Mouse (Mus musculus): ENCODE results near the gene Sufu. TPM values are rescaled to one million over a fixed set of nuclear protein-coding genes. Genes with fewer than 3 reads are reported as not detected.

Sufu gene
- polyA plus RNA-seq, 1 experiment from 2014 or later: 33.8 TPM

- Histone ChIP-seq H3K4me3 (ENCODE audit: low read length) (no peak overlapping the region), H3K27ac (ENCODE audit: low read length) (no peak overlapping the region), H3K27me3 (ENCODE audit: control insufficient read depth, insufficient read depth, low read depth, low read length) (no peaks in the 10 kb centered on the region), H3K4me1 (replicated peaks; ENCODE audit: control insufficient read depth, insufficient read depth, low read length) (no peaks in the 10 kb centered on the region), H3K36me3 (ENCODE audit: control insufficient read depth, insufficient read depth, low read length) (no peaks in the 10 kb centered on the region; the same call in 1 of the 2 replicates), H3K4me2 (ENCODE audit: low read depth, low read length) (no peak overlapping the region), H3K9ac (ENCODE audit: low read length) (no peak overlapping the region), H3K9me3 (ENCODE audit: control insufficient read depth, low read length) (no peaks in the 10 kb centered on the region)
- WGBS: 77% methylated on average over 9 of the region's 9 CpGs
- no peak for ATAC-seq (ENCODE audit: low read depth)
Measured at GRCm38 (mm10) chr19:46434591-46434990, 37.9 kb downstream of the Sufu start.

GRCm38 (mm10) chr19:46435492-46435891 lies 38.8 kb downstream of the Sufu start:
- WGBS: 17% methylated on average over 7 of the region's 7 CpGs
- Histone ChIP-seq H3K27ac (ENCODE audit: low read length) (no peak overlapping the region), H3K27me3 (ENCODE audit: control insufficient read depth, insufficient read depth, low read depth, low read length) (no peaks in the 10 kb centered on the region), H3K9ac (ENCODE audit: low read length) (no peak overlapping the region), H3K4me3 (ENCODE audit: low read length) (no peak overlapping the region), H3K9me3 (ENCODE audit: control insufficient read depth, low read length) (no peaks in the 10 kb centered on the region), H3K4me1 (replicated peaks; ENCODE audit: control insufficient read depth, insufficient read depth, low read length) (no peaks in the 10 kb centered on the region), H3K4me2 (ENCODE audit: low read depth, low read length) (no peak overlapping the region), H3K36me3 (ENCODE audit: control insufficient read depth, insufficient read depth, low read length) (no peaks in the 10 kb centered on the region; the same call in 1 of the 2 replicates)
- ATAC-seq (ENCODE audit: low read depth): no peak

DNA sequence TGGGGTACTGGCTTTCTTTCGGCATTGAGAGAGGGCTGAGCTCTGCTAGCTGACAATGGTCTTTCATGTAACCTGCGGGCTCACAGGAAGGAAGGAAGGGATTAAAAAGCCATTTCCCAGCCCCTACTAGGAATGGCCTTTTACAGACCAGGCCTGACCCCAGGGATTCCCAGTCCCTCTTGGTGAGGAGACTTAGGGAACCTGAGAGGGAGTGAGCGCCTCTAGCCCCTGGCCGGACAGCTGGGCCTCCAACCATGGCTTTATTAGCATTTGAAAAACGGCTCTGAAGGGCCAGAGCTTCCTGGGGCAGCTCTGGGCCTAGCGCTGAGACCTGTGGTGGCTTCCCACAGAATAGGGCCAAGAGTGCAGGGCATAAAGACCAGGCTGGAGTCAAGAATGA lies 46.8 kb downstream of the Sufu start:
- H3K36me3 ChIP-seq (ENCODE audit: control insufficient read depth, insufficient read depth, low read length): no peaks in the 10 kb centered on the region
- H3K4me1 ChIP-seq (replicated peaks; ENCODE audit: control insufficient read depth, insufficient read depth, low read length): peaks cover 17% of the 10 kb centered on the region
- H3K27me3 ChIP-seq (ENCODE audit: control insufficient read depth, insufficient read depth, low read depth, low read length): no peaks in the 10 kb centered on the region
- 52% methylated on average over 6 of the region's 6 CpGs for WGBS
- no peak overlapping the region for H3K4me2 ChIP-seq (ENCODE audit: low read depth, low read length)
- H3K9ac ChIP-seq (ENCODE audit: low read length): no peak overlapping the region
- peak overlapping the region; percentile 1; the same call in 1 of the 2 replicates for H3K27ac ChIP-seq (ENCODE audit: low read length)
- no peaks in the 10 kb centered on the region for H3K9me3 ChIP-seq (ENCODE audit: control insufficient read depth, low read length)
- no peak overlapping the region for H3K4me3 ChIP-seq (ENCODE audit: low read length)
- ATAC-seq (ENCODE audit: low read depth): no peak

- Histone ChIP-seq H3K9ac (ENCODE audit: low read length) (no peak overlapping the region), H3K4me2 (ENCODE audit: low read depth, low read length) (no peak overlapping the region), H3K27ac (ENCODE audit: low read length) (no peak overlapping the region), H3K27me3 (ENCODE audit: control insufficient read depth, insufficient read depth, low read depth, low read length) (no peaks in the 10 kb centered on the region), H3K9me3 (ENCODE audit: control insufficient read depth, low read length) (no peaks in the 10 kb centered on the region), H3K36me3 (ENCODE audit: control insufficient read depth, insufficient read depth, low read length) (no peaks in the 10 kb centered on the region), H3K4me1 (replicated peaks; ENCODE audit: control insufficient read depth, insufficient read depth, low read length) (peaks cover 18% of the 10 kb centered on the region), H3K4me3 (ENCODE audit: low read length) (no peak overlapping the region)
- ATAC-seq (ENCODE audit: low read depth): peak; percentile 70
- WGBS: 7% methylated on average over 6 of the region's 6 CpGs
Measured at GRCm38 (mm10) chr19:46444209-46444608, 47.5 kb downstream of the Sufu start.

DNA sequence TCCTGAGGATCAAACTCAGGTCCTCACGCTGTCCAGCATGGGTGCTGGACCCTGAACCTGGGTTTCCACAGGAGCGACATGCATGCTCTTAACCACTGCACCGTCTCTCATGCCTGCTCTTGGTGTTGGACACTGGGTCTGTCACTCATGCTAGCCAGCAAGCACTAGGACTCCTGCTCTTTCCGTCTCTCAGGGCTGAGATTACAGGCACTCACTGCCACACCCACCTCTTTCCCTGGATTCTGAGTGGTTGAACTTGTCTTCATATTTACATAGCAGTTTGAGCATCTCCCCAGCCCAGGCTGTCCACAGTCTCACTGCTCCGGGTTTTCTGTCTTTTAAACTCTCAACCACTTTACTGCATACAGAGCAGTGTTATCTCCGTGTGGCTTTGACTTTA lies 48.9 kb downstream of the Sufu start:
- 36% methylated on average over 6 of the region's 6 CpGs for WGBS

DNA sequence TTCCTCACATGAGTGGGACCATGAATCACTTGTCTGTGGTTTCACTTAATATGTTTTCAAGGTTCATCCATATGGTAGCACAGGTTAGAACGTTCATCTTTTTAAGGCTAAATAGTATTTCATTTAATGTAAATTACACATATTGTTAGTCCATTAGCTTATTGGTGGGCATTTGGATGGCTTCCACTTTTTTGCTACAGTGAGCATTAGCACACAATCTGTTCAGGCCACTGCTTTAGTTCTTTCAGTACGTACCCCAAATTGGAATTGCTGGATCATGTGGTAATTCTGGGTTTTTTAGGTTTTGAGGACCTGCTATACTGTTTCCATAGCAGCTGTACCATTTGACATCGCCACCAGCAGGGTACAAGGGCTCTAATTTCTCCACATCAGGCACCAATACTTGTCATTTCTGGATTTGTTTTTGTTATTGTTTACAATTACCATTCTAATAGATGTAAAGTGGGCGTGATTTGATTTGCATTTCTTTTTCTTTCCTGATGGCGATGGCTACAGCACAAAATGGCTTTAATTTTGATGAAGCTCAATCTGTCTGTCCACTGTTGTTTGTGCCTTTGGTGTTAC lies 49.8 kb downstream of the Sufu start:
- H3K4me2 ChIP-seq (ENCODE audit: low read depth, low read length): no peak overlapping the region
- no peak overlapping the region for H3K4me3 ChIP-seq (ENCODE audit: low read length)
- no peak overlapping the region for H3K9ac ChIP-seq (ENCODE audit: low read length)
- no peaks in the 10 kb centered on the region for H3K9me3 ChIP-seq (ENCODE audit: control insufficient read depth, low read length)
- 88% methylated on average over 5 of the region's 5 CpGs for WGBS
- no peak overlapping the region for H3K27ac ChIP-seq (ENCODE audit: low read length)
- ATAC-seq (ENCODE audit: low read depth): no peak
- H3K36me3 ChIP-seq (ENCODE audit: control insufficient read depth, insufficient read depth, low read length): 0 out of 2 replicates have a peak, but pooled peaks cover 2% of the 10 kb centered on the region
- H3K4me1 ChIP-seq (replicated peaks; ENCODE audit: control insufficient read depth, insufficient read depth, low read length): peaks cover 18% of the 10 kb centered on the region
- H3K27me3 ChIP-seq (ENCODE audit: control insufficient read depth, insufficient read depth, low read depth, low read length): no peaks in the 10 kb centered on the region

More for the DNA sequence above, 48.9 kb downstream of the Sufu start:
- peaks cover 18% of the 10 kb centered on the region for H3K4me1 ChIP-seq (replicated peaks; ENCODE audit: control insufficient read depth, insufficient read depth, low read length)
- H3K27me3 ChIP-seq (ENCODE audit: control insufficient read depth, insufficient read depth, low read depth, low read length): no peaks in the 10 kb centered on the region
- H3K9ac ChIP-seq (ENCODE audit: low read length): no peak overlapping the region
- H3K36me3 ChIP-seq (ENCODE audit: control insufficient read depth, insufficient read depth, low read length): no peaks in the 10 kb centered on the region
- ATAC-seq (ENCODE audit: low read depth): 0 out of 2 replicates have a peak, but pooled peaks have one; percentile 26
- no peaks in the 10 kb centered on the region for H3K9me3 ChIP-seq (ENCODE audit: control insufficient read depth, low read length)
- no peak overlapping the region for H3K4me2 ChIP-seq (ENCODE audit: low read depth, low read length)
- H3K27ac ChIP-seq (ENCODE audit: low read length): no peak overlapping the region
- no peak overlapping the region for H3K4me3 ChIP-seq (ENCODE audit: low read length)

GRCm38 (mm10) chr19:46447110-46447509 lies 50.4 kb downstream of the Sufu start:
- Histone ChIP-seq H3K4me2 (ENCODE audit: low read depth, low read length) (no peak overlapping the region), H3K9me3 (ENCODE audit: control insufficient read depth, low read length) (no peaks in the 10 kb centered on the region), H3K4me3 (ENCODE audit: low read length) (no peak overlapping the region), H3K36me3 (ENCODE audit: control insufficient read depth, insufficient read depth, low read length) (0 out of 2 replicates have a peak, but pooled peaks cover 2% of the 10 kb centered on the region), H3K9ac (ENCODE audit: low read length) (no peak overlapping the region), H3K27me3 (ENCODE audit: control insufficient read depth, insufficient read depth, low read depth, low read length) (no peaks in the 10 kb centered on the region), H3K4me1 (replicated peaks; ENCODE audit: control insufficient read depth, insufficient read depth, low read length) (peaks cover 20% of the 10 kb centered on the region), H3K27ac (ENCODE audit: low read length) (peak overlapping the region; percentile 23; the same call in 1 of the 2 replicates)
- ATAC-seq (ENCODE audit: low read depth): no peak
- 36% methylated on average over 7 of the region's 7 CpGs for WGBS

DNA sequence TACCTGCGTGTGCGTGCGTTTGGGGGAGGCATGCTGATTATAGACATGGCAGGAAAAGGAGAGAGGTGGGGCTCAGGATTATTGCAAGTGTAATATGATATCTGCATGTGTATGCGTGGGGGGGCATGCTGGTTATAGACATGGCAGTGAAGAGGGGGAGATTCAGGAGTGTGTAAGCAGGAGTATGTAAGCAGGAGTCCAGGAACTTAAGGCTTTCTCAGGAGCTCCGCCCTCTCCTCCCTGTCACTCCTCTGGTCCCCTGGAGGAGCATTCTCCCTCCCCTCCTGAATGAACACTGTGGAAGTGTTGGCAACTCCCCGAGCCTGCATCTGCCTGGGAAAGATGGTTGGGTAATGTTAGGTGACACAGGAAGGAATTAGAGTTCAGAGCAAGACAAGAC lies 51.2 kb downstream of the Sufu start:
- peak overlapping the region; percentile 48 for H3K27ac ChIP-seq (ENCODE audit: low read length)
- H3K27me3 ChIP-seq (ENCODE audit: control insufficient read depth, insufficient read depth, low read depth, low read length): no peaks in the 10 kb centered on the region
- 0 out of 2 replicates have a peak, but pooled peaks cover 2% of the 10 kb centered on the region for H3K36me3 ChIP-seq (ENCODE audit: control insufficient read depth, insufficient read depth, low read length)
- 22% methylated on average over 6 of the region's 6 CpGs for WGBS
- no peaks in the 10 kb centered on the region for H3K9me3 ChIP-seq (ENCODE audit: control insufficient read depth, low read length)
- no peak overlapping the region for H3K4me3 ChIP-seq (ENCODE audit: low read length)
- H3K9ac ChIP-seq (ENCODE audit: low read length): no peak overlapping the region; the same call in 1 of the 2 replicates
- no peak overlapping the region for H3K4me2 ChIP-seq (ENCODE audit: low read depth, low read length)
- ATAC-seq (ENCODE audit: low read depth): peak; percentile 57
- peaks cover 23% of the 10 kb centered on the region for H3K4me1 ChIP-seq (replicated peaks; ENCODE audit: control insufficient read depth, insufficient read depth, low read length)

DNA sequence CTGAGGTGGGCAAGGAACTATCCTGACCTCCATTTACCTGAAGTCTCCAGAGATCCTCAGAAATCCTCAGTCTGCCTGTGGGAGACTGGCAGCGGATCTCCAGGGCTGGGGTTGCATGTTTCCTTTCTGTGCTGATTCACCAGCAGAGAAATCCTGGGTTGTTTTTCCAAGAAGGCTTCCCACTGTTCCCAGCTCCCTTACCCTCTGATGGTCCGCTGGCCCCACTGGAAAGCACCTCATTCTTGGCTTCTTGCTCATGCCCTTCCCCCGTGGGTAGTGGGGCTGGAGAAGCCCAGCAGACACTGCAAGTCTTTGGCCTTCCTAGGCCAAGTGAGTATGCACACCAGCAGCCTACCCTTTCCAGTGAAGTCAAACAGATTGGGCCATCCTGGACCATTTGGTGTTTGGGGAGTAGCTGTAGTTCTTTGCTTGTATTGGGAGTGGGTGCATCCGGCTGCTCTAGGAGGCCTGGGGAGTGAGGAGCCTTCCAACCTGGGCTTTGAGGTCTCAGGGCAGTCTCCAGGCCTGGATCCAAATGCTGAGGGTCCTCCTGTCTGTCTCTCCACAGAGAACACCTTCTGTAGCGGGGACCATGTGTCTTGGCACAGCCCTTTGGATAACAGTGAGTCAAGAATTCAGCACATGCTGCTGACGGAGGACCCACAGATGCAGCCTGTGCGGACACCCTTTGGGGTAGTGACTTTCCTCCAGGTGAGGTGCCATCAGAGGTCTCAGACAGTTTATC lies 52.7 kb downstream of the Sufu start:
- no peak overlapping the region for H3K9ac ChIP-seq (ENCODE audit: low read length)
- 86% methylated on average over 7 of the region's 7 CpGs for WGBS
- no peak for ATAC-seq (ENCODE audit: low read depth)
- no peaks in the 10 kb centered on the region for H3K9me3 ChIP-seq (ENCODE audit: control insufficient read depth, low read length)
- H3K36me3 ChIP-seq (ENCODE audit: control insufficient read depth, insufficient read depth, low read length): 0 out of 2 replicates have a peak, but pooled peaks cover 2% of the 10 kb centered on the region
- H3K4me1 ChIP-seq (replicated peaks; ENCODE audit: control insufficient read depth, insufficient read depth, low read length): peaks cover 35% of the 10 kb centered on the region
- no peak overlapping the region for H3K4me2 ChIP-seq (ENCODE audit: low read depth, low read length)
- no peak overlapping the region for H3K4me3 ChIP-seq (ENCODE audit: low read length)
- H3K27ac ChIP-seq (ENCODE audit: low read length): no peak overlapping the region
- no peaks in the 10 kb centered on the region for H3K27me3 ChIP-seq (ENCODE audit: control insufficient read depth, insufficient read depth, low read depth, low read length)
